Mouse (Mus musculus) embryonic fibroblast, embryonic 13.5 days (primary cell): Measurements from ENCODE around the gene Tmem170.

Source experiments
- CTCF ChIP-seq: IDR thresholded peaks from 2 replicates; pipeline ENCODE4 v1.5.1; 2011; ENCODE audit warnings: mild to moderate bottlenecking, control low read depth, low read length, moderate library complexity, borderline replicate concordance; ENCODE audit not compliant: insufficient read depth
- POLR2A ChIP-seq: IDR thresholded peaks from 2 replicates; pipeline ENCODE4 v1.6.1; 2011; ENCODE audit warnings: low read depth, mild to moderate bottlenecking, control low read depth, low read length, moderate library complexity

DNA sequence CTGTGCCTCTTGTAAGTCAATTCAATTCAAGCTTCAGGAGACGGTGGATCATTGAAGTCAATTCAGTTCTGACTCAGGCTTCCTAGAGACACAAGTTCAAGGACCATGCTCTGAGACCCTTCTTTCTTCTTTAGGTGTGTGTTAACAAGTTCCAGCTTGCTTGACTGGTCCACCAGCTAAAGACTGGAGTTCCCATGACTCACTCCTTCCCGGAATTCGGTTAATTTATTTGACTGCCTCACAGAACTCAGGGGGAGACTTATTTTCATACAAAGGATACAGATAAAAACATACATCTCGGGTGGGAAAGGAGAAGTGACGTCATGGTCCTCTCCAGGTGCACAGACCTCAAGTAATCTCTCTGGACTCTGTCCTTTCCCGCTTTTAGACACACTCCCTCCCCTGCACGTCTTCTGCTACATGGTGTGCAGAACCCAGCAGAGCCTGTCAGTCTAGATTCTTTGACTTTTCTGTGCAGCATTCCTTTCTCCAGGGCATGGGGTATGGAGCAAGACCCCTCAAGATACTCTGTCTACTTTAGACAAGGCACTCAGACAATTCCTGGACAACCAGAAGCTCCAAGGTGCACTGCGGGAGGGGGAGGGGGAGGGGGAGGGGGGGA lies 29.1 kb upstream of the Tmem170 start:
- TF ChIP-seq CTCF (no peak), POLR2A (no peak)
